Mouse (Mus musculus) limb, embryonic 12.5 days (tissue): Measurements from ENCODE around the gene Btbd35f27. TPM values are rescaled to one million over a fixed set of nuclear protein-coding genes. Genes with fewer than 3 reads are reported as not detected.
"Not testable (repeated sequence)": the region's sequence is repeated elsewhere in the genome, so short reads cannot be mapped to it uniquely, and the experiment has no call there.

ENCODE experiments used
- ATAC-seq: fragments of 200-750 bp; cut with Nextera tagmentation; 2 replicates; pipeline ENCODE4 v1.8.0; 2017; ENCODE audit warnings: low read depth, moderate TSS enrichment; ENCODE audit not compliant: insufficient number of reproducible peaks, insufficient read depth, low FRiP score, low TSS enrichment
- H3K27ac ChIP-seq: fragments of 300-500 bp; sonication (generic); 2 replicates; pipeline ENCODE4 v1.5.1; 2016; ENCODE audit warnings: mild to moderate bottlenecking, moderate library complexity
- H3K27me3 ChIP-seq: fragments of 300-500 bp; sonication (generic); 2 replicates; pipeline ENCODE4 v1.6.1; 2016; ENCODE audit warnings: mild to moderate bottlenecking, moderate library complexity
- H3K36me3 ChIP-seq: fragments of 300-500 bp; sonication (generic); 2 replicates; pipeline ENCODE4 v1.6.1; 2016; ENCODE audit warnings: mild to moderate bottlenecking, moderate library complexity
- H3K4me1 ChIP-seq: fragments of 300-500 bp; sonication (generic); replicated peaks from 2 replicates; pipeline ENCODE4 v1.6.1; 2016
- H3K4me2 ChIP-seq: fragments of 300-500 bp; sonication (generic); 2 replicates; pipeline ENCODE4 v1.6.1; 2016; ENCODE audit warnings: mild to moderate bottlenecking, moderate library complexity
- H3K4me3 ChIP-seq: fragments of 300-500 bp; sonication (generic); replicated peaks from 2 replicates; pipeline ENCODE4 v1.5.1; 2016; ENCODE audit warnings: mild to moderate bottlenecking
- H3K9ac ChIP-seq: fragments of 300-500 bp; sonication (generic); replicated peaks from 2 replicates; pipeline ENCODE4 v1.6.1; 2016; ENCODE audit warnings: mild to moderate bottlenecking, moderate library complexity
- H3K9me3 ChIP-seq: fragments of 300-500 bp; sonication (generic); 2 replicates; pipeline ENCODE4 v1.6.1; 2016; ENCODE audit warnings: mild to moderate bottlenecking, moderate library complexity
- WGBS: fragments of 180-500 bp; shearing (Covaris S2); methylation state at CpG from one replicate; pipeline ENCODE4 v1.1.7; 2016; 5-methylcytosine and 5-hydroxymethylcytosine counted together
- polyA plus RNA-seq: library from polyadenylated mRNA; unstranded; fragments of >200 nt; fragmentation: Nextera tagmentation; extraction: Ambion mirVana; gene quantifications from 2 replicates; pipeline ENCODE4 v1.2.1, GENCODE M21; 2016

Btbd35f27 gene
- not detected in 2 replicates for polyA plus RNA-seq

GRCm38 (mm10) chrX:4951835-4952234, at the start of gene Btbd35f27:
Btbd35f27 (plus strand) TSS chrX:4952135.
- H3K4me3 ChIP-seq, H3K27me3 ChIP-seq, H3K27ac ChIP-seq, H3K9me3 ChIP-seq, ATAC-seq, H3K4me2 ChIP-seq, H3K4me1 ChIP-seq, H3K36me3 ChIP-seq, H3K9ac ChIP-seq: not testable (repeated sequence)
- 69% methylated on average over 2 of the region's 3 CpGs for WGBS

Other genes starting within 250 kb of the Btbd35f27 start
- gene Btbd35f4, start 151.6 kb upstream of the Btbd35f27 start, polyA plus RNA-seq: not detected in 2 replicates